Mouse (Mus musculus): Measurements from ENCODE around the gene AW822073.

DNA sequence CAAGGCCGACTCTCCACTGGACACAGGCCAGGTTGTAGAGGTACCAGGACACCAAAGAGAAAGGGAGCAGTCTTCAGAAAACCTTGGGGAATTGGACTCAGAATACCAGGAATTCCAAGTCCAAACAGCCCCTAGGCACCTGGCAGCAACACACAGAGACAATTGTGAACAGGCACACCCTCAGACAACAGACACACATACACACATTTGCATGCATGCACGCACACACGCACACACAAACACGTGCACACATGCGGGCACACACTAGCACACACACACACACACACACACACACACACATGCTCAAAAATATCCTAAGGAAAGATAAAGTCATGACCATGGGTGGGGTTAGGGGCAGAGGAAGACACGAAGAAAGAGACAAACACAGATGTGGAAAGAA is 4.0 kb downstream of the AW822073 start:
- TF ChIP-seq CTCF (IDR thresholded peaks at IDR 0.05; ENCODE audit: extremely low read depth, insufficient read depth, low read length): no peak
- TF ChIP-seq POLR2A (IDR thresholded peaks at IDR 0.05; ENCODE audit: extremely low read depth, insufficient read depth, low read length): no peak
